Mouse (Mus musculus): ENCODE data around the gene Ubtd1. TPM values are rescaled to one million over a fixed set of nuclear protein-coding genes. Genes with fewer than 3 reads are reported as not detected.
A peak's percentile ranks its signal among the peaks of the same experiment; 100 is the strongest.

The Ubtd1 gene
- polyA plus RNA-seq (2014; fragmentation: Nextera tagmentation; extraction: Ambion mirVana), result 13.1 TPM in 2 replicates

GRCm38 (mm10) chr19:41981595-41981927 lies at the start of gene Ubtd1:
Gene Ubtd1, plus strand, starts transcription at chr19:41981763.
- peak within 1 kb of the TSS; percentile 80 for H3K9ac ChIP-seq
- 0% methylated on average over 30 of the region's 33 CpGs for WGBS
- TF ChIP-seq CTCF (IDR thresholded peaks at IDR 0.05; ENCODE audit: low read depth), result no peak
- H3K4me1 ChIP-seq (ENCODE audit: insufficient read depth), result no peaks in the 10 kb centered on the region; the same call in 1 of the 2 replicates
- H3K36me3 ChIP-seq (ENCODE audit: insufficient read depth), result peaks cover 3% of the 10 kb centered on the region; the same call in 1 of the 2 replicates
- peak within 1 kb of the TSS; percentile 85 for H3K4me3 ChIP-seq (ENCODE audit: low read depth, low read length)
- no peak; the same call in 1 of the 2 replicates for ATAC-seq (ENCODE audit: insufficient read depth)
- no peaks in the 10 kb centered on the region for H3K9me3 ChIP-seq (ENCODE audit: low read depth, low read length)
- H3K4me2 ChIP-seq, result peak within 1 kb of the TSS; percentile 80
- no peaks in the 10 kb centered on the region for H3K27me3 ChIP-seq (ENCODE audit: insufficient read depth, low read length)
- peak within 1 kb of the TSS; percentile 87 for H3K27ac ChIP-seq (ENCODE audit: low read depth)
- no peak for DNase-seq

DNA sequence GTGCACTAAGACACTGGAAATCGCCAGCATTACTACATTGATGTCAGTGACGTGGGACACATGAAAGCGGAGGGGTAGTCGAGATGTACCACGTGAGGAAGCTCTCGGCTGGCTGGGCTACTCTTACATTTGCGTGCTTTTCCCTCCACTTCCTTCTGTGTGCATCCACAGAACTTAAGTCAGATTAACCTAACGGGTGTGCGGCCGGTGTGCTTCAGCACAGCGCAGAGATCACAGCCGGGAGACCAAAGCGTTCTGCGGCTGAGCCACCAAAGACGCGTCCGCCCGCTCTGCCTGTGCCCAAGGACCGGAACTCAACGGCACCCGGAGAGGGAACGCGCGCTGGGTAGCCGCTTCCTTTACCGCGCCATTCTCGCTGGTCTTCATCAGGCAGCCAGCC lies 48.9 kb upstream of the Ubtd1 start:
- Histone ChIP-seq H3K9ac (peak overlapping the region; percentile 75), H3K4me1 (ENCODE audit: insufficient read depth) (peaks cover 13% of the 10 kb centered on the region), H3K9me3 (ENCODE audit: low read depth, low read length) (no peaks in the 10 kb centered on the region), H3K36me3 (ENCODE audit: insufficient read depth) (peaks cover 41% of the 10 kb centered on the region), H3K4me2 (peak overlapping the region; percentile 86), H3K27ac (ENCODE audit: low read depth) (peak overlapping the region; percentile 24; the same call in 1 of the 2 replicates), H3K27me3 (ENCODE audit: insufficient read depth, low read length) (no peaks in the 10 kb centered on the region), H3K4me3 (ENCODE audit: low read depth, low read length) (peak overlapping the region; percentile 93)
- WGBS, result under 1% methylated on average over 28 of the region's 28 CpGs
- no peak for DNase-seq
- peak; percentile 7 for ATAC-seq (ENCODE audit: insufficient read depth)
- TF ChIP-seq CTCF (IDR thresholded peaks at IDR 0.05; ENCODE audit: low read depth), result no peak

DNA sequence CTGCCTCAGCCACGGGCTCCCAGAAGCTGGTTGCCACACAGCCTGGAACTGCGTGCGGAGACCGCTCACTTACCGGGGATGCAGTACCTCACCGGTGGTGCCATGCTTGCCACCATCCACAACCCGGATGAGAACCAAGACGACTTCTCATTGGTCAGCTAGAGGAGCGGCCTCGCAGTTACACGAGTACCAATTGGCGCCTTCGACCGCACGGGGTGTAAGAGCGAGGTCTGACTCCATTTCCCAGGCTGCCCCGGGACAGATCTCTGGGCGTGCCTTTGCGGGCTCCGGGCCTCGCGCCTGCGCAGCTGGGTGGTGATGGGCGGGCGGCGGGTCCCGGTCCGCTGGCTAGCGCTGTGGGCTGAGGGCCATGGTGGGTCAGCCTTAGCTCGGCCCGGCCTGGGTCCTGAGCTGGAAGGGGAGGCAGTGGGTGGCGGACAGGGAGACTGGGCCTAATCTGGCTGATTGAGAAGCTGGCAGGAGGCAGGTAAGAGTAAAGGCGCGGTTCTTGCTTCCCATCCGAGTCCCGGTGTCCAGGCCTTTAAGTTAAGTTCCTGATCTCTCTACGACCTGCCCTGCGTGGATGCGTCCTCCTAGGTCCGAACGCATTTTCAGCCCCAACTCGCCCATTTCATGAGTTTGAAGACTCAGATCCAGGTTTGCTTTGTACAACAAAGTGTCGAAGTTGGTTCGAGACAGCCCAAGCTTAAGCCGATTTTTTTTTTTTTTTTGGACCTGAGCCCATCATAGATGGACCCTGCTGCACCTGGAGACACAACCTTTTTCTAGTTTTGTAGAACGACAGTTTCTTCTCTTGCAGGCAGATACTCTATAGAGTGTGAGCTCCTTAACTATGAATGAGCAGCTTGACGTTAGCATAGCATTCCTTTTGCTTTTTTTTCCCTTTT lies 48.1 kb upstream of the Ubtd1 start, which contains the start of the genes Exosc1 and Zdhhc16:
Gene Exosc1, minus strand, starts transcription at position 245 of the 908 bp plus-strand sequence.
Gene Zdhhc16, plus strand, starts transcription at position 302 of the 908 bp plus-strand sequence.
- no peaks in the 10 kb centered on the region for H3K27me3 ChIP-seq (ENCODE audit: insufficient read depth, low read length)
- ATAC-seq (ENCODE audit: insufficient read depth), result peak; percentile 100
- peak within 1 kb of the TSS; percentile 93 for H3K4me3 ChIP-seq (ENCODE audit: low read depth, low read length)
- H3K9ac ChIP-seq, result peak within 1 kb of the TSS; percentile 75
- peaks cover 13% of the 10 kb centered on the region for H3K4me1 ChIP-seq (ENCODE audit: insufficient read depth)
- DNase-seq, result peak; percentile 99
- no peaks in the 10 kb centered on the region for H3K9me3 ChIP-seq (ENCODE audit: low read depth, low read length)
- H3K36me3 ChIP-seq (ENCODE audit: insufficient read depth), result peaks cover 41% of the 10 kb centered on the region
- H3K27ac ChIP-seq (ENCODE audit: low read depth), result peak within 1 kb of the TSS; percentile 37
- H3K4me2 ChIP-seq, result peak within 1 kb of the TSS; percentile 86
- TF ChIP-seq CTCF (IDR thresholded peaks at IDR 0.05; ENCODE audit: low read depth), result no peak
- under 1% methylated on average over 47 of the region's 47 CpGs for WGBS

DNA sequence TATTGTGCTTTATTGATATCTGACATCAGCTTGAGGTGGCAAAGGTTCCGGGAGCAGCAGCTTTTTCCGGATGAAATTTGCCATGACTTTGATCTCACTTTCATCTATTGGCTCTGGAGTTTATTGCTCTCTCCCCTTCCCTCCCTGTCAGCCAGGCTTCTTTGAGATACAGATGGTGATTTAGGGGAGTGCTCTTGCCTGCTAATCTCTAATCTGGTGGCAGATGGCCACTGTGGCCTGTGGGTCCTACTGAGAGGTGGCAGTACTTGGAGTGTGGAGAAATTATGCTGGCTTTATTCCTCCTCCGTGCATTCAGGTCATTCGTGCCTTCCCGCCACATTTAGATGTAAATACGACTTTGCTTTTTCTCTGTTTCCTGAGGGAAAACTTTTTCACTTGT lies 47.4 kb upstream of the Ubtd1 start:
- no peaks in the 10 kb centered on the region for H3K27me3 ChIP-seq (ENCODE audit: insufficient read depth, low read length)
- peaks cover 13% of the 10 kb centered on the region for H3K4me1 ChIP-seq (ENCODE audit: insufficient read depth)
- peaks cover 40% of the 10 kb centered on the region for H3K36me3 ChIP-seq (ENCODE audit: insufficient read depth)
- no peak for TF ChIP-seq CTCF (IDR thresholded peaks at IDR 0.05; ENCODE audit: low read depth)
- H3K9ac ChIP-seq, result peak overlapping the region; percentile 74
- no peak for ATAC-seq (ENCODE audit: insufficient read depth)
- H3K4me2 ChIP-seq, result peak overlapping the region; percentile 79
- peak overlapping the region; percentile 93 for H3K4me3 ChIP-seq (ENCODE audit: low read depth, low read length)
- 29% methylated on average over 6 of the region's 6 CpGs for WGBS
- no peaks in the 10 kb centered on the region for H3K9me3 ChIP-seq (ENCODE audit: low read depth, low read length)
- DNase-seq, result no peak
- no peak overlapping the region for H3K27ac ChIP-seq (ENCODE audit: low read depth)

- H3K36me3 ChIP-seq (ENCODE audit: insufficient read depth), result peaks cover 44% of the 10 kb centered on the region
Measured at GRCm38 (mm10) chr19:41935921-41936320, 45.6 kb upstream of the Ubtd1 start.

GRCm38 (mm10) chr19:41938539-41938938 lies 43.0 kb upstream of the Ubtd1 start:
- DNase-seq, result no peak
- no peak for TF ChIP-seq CTCF (IDR thresholded peaks at IDR 0.05; ENCODE audit: low read depth)
- Histone ChIP-seq H3K4me1 (ENCODE audit: insufficient read depth) (peaks cover 8% of the 10 kb centered on the region), H3K9me3 (ENCODE audit: low read depth, low read length) (no peaks in the 10 kb centered on the region), H3K9ac (no peak overlapping the region), H3K27me3 (ENCODE audit: insufficient read depth, low read length) (no peaks in the 10 kb centered on the region), H3K4me3 (ENCODE audit: low read depth, low read length) (no peak overlapping the region), H3K27ac (ENCODE audit: low read depth) (no peak overlapping the region), H3K36me3 (ENCODE audit: insufficient read depth) (peaks cover 63% of the 10 kb centered on the region), H3K4me2 (no peak overlapping the region)
- ATAC-seq (ENCODE audit: insufficient read depth), result no peak
- 85% methylated on average over 5 of the region's 5 CpGs for WGBS

More at GRCm38 (mm10) chr19:41935921-41936320, 45.6 kb upstream of the Ubtd1 start:
- H3K9me3 ChIP-seq (ENCODE audit: low read depth, low read length), result no peaks in the 10 kb centered on the region
- ATAC-seq (ENCODE audit: insufficient read depth), result no peak
- TF ChIP-seq CTCF (IDR thresholded peaks at IDR 0.05; ENCODE audit: low read depth), result no peak
- peaks cover 13% of the 10 kb centered on the region for H3K4me1 ChIP-seq (ENCODE audit: insufficient read depth)
- H3K4me3 ChIP-seq (ENCODE audit: low read depth, low read length), result no peak overlapping the region
- no peak overlapping the region for H3K27ac ChIP-seq (ENCODE audit: low read depth)
- no peak overlapping the region for H3K4me2 ChIP-seq
- no peak overlapping the region for H3K9ac ChIP-seq
- H3K27me3 ChIP-seq (ENCODE audit: insufficient read depth, low read length), result no peaks in the 10 kb centered on the region
- WGBS, result 85% methylated on average over 1 of the region's 1 CpGs
- DNase-seq, result no peak

GRCm38 (mm10) chr19:41943841-41944240 lies 37.7 kb upstream of the Ubtd1 start:
- Histone ChIP-seq H3K4me1 (ENCODE audit: insufficient read depth) (no peaks in the 10 kb centered on the region), H3K9ac (no peak overlapping the region), H3K4me2 (no peak overlapping the region), H3K27me3 (ENCODE audit: insufficient read depth, low read length) (no peaks in the 10 kb centered on the region), H3K27ac (ENCODE audit: low read depth) (no peak overlapping the region), H3K36me3 (ENCODE audit: insufficient read depth) (peaks cover 94% of the 10 kb centered on the region), H3K4me3 (ENCODE audit: low read depth, low read length) (no peak overlapping the region), H3K9me3 (ENCODE audit: low read depth, low read length) (no peaks in the 10 kb centered on the region)
- no peak for TF ChIP-seq CTCF (IDR thresholded peaks at IDR 0.05; ENCODE audit: low read depth)
- ATAC-seq (ENCODE audit: insufficient read depth), result no peak
- DNase-seq, result no peak
- WGBS, result 83% methylated on average over 7 of the region's 7 CpGs

Data from lung, embryonic 14.5 days (tissue).